Mouse (Mus musculus) lung, embryonic 15.5 days (tissue): ENCODE results near the gene Pou4f2. TPM values are rescaled to one million over a fixed set of nuclear protein-coding genes. Genes with fewer than 3 reads are reported as not detected.

ENCODE experiments used
- polyA plus RNA-seq: library from polyadenylated mRNA; unstranded; fragments of >200 nt; fragmentation: Nextera tagmentation; extraction: Ambion mirVana; gene quantifications from 2 replicates; pipeline ENCODE4 v1.2.1, GENCODE M21; 2015

The Pou4f2 gene
- polyA plus RNA-seq, 1 experiment from 2014 or later, result not detected

Other genes starting within 250 kb of the Pou4f2 start
- gene Ttc29, start 223.3 kb downstream of the Pou4f2 start, polyA plus RNA-seq, result 1.3 and 2.0 TPM in 2 replicates
- 254 and 256 TPM in 2 replicates for gene Rbmxl1, start 72.3 kb upstream of the Pou4f2 start, polyA plus RNA-seq
- gene Slc10a7, start 72.7 kb upstream of the Pou4f2 start, polyA plus RNA-seq, result 16.2 and 19.9 TPM in 2 replicates